Mouse (Mus musculus): Measurements from ENCODE around the gene Lpcat2. TPM values are rescaled to one million over a fixed set of nuclear protein-coding genes. Genes with fewer than 3 reads are reported as not detected.

Lpcat2 gene
- total RNA-seq (2021), result 1 to 10 TPM in 1 of 2 experiments, under 1 TPM in 1; 0.42 to 1.3 TPM
- long read RNA-seq, experiment 1, result 0 reads
- long read RNA-seq, experiment 2, partial matches to known transcripts, result 0 of 1 reads
- long read RNA-seq, experiment 2, other reads (novel, unspliced or antisense), result 0 of 1 reads

GRCm38 (mm10) chr8:92855171-92855894, at the start of gene Lpcat2:
TSS of gene Lpcat2 (plus strand) at chr8:92855339.
- intact Hi-C loops (cut with DNase I; ENCODE audit: low total_unique reads), result no loop called here
- DNase-seq, result peak; percentile 52

- DNase-seq, result no peak
- intact Hi-C loops (cut with DNase I; ENCODE audit: low total_unique reads), result no loop called here
Observed at GRCm38 (mm10) chr8:92812773-92813172, 42.4 kb upstream of the Lpcat2 start.

GRCm38 (mm10) chr8:92815661-92816060, 39.5 kb upstream of the Lpcat2 start:
- no peak for DNase-seq
- intact Hi-C loops (cut with DNase I; ENCODE audit: low total_unique reads), result no loop called here

GRCm38 (mm10) chr8:92817928-92818818, 37.0 kb upstream of the Lpcat2 start:
- peak; percentile 89 for DNase-seq
- intact Hi-C loops (cut with DNase I; ENCODE audit: low total_unique reads), result loop anchor here (1.0 to 2.0 kb wide), 2 partner anchors 65 to 180 kb away; no protein-coding TSS in a partner anchor

- DNase-seq, result no peak
- intact Hi-C loops (cut with DNase I; ENCODE audit: low total_unique reads), result no loop called here
Observed at GRCm38 (mm10) chr8:92821151-92821550, 34.0 kb upstream of the Lpcat2 start.

GRCm38 (mm10) chr8:92822386-92822785, 32.8 kb upstream of the Lpcat2 start:
- intact Hi-C loops (cut with DNase I; ENCODE audit: low total_unique reads), result no loop called here
- DNase-seq, result no peak

GRCm38 (mm10) chr8:92825991-92826390, 29.1 kb upstream of the Lpcat2 start:
- intact Hi-C loops (cut with DNase I; ENCODE audit: low total_unique reads), result no loop called here
- DNase-seq, result peak; percentile 68

GRCm38 (mm10) chr8:92827243-92828034, 27.7 kb upstream of the Lpcat2 start, which contains the start of gene Mmp2:
TSS of gene Mmp2 (plus strand) at chr8:92827291.
- intact Hi-C loops (cut with DNase I; ENCODE audit: low total_unique reads), result no loop called here
- DNase-seq, result peak; percentile 78

- peak; percentile 74 for DNase-seq
- intact Hi-C loops (cut with DNase I; ENCODE audit: low total_unique reads), result no loop called here
Observed at GRCm38 (mm10) chr8:92828251-92828743, 26.8 kb upstream of the Lpcat2 start.

- intact Hi-C loops (cut with DNase I; ENCODE audit: low total_unique reads), result no loop called here
- no peak for DNase-seq
Observed at GRCm38 (mm10) chr8:92834065-92834731, 20.9 kb upstream of the Lpcat2 start.

- DNase-seq, result peak; percentile 57
- intact Hi-C loops (cut with DNase I; ENCODE audit: low total_unique reads), result no loop called here
Observed at GRCm38 (mm10) chr8:92834786-92835500, 20.2 kb upstream of the Lpcat2 start.

GRCm38 (mm10) chr8:92835901-92836300, 19.2 kb upstream of the Lpcat2 start:
- no peak for DNase-seq
- intact Hi-C loops (cut with DNase I; ENCODE audit: low total_unique reads), result no loop called here

- intact Hi-C loops (cut with DNase I; ENCODE audit: low total_unique reads), result no loop called here
- no peak for DNase-seq
Observed at GRCm38 (mm10) chr8:92838616-92839015, 16.5 kb upstream of the Lpcat2 start.

- intact Hi-C loops (cut with DNase I; ENCODE audit: low total_unique reads), result no loop called here
- no peak for DNase-seq
Observed at GRCm38 (mm10) chr8:92839161-92839560, 16.0 kb upstream of the Lpcat2 start.

- intact Hi-C loops (cut with DNase I; ENCODE audit: low total_unique reads), result no loop called here
- DNase-seq, result no peak
Observed at GRCm38 (mm10) chr8:92839876-92840275, 15.3 kb upstream of the Lpcat2 start.

- intact Hi-C loops (cut with DNase I; ENCODE audit: low total_unique reads), result no loop called here
- DNase-seq, result no peak
Observed at GRCm38 (mm10) chr8:92846684-92847083, 8.5 kb upstream of the Lpcat2 start.

- DNase-seq, result no peak
- intact Hi-C loops (cut with DNase I; ENCODE audit: low total_unique reads), result no loop called here
Observed at GRCm38 (mm10) chr8:92847299-92847698, 7.8 kb upstream of the Lpcat2 start.

- no peak for DNase-seq
- intact Hi-C loops (cut with DNase I; ENCODE audit: low total_unique reads), result no loop called here
Observed at GRCm38 (mm10) chr8:92849261-92849660, 5.9 kb upstream of the Lpcat2 start.

Data from gastrocnemius, postnatal 14 days (tissue).